Mouse (Mus musculus): ENCODE results near the gene Olfr311. TPM values are rescaled to one million over a fixed set of nuclear protein-coding genes. Genes with fewer than 3 reads are reported as not detected.
A peak's percentile ranks its signal among the peaks of the same experiment; 100 is the strongest.
"Not testable (repeated sequence)": the region's sequence is repeated elsewhere in the genome, so short reads cannot be mapped to it uniquely, and the experiment has no call there.

Gene Olfr311
- polyA plus RNA-seq, 1 experiment = not detected

GRCm38 (mm10) chr11:58815676-58816075 is 23.4 kb upstream of the Olfr311 start:
- Histone ChIP-seq H3K36me3 (ENCODE audit: control insufficient read depth, insufficient read depth, low read length, poor library complexity, severe bottlenecking) (no peaks in the 10 kb centered on the region), H3K4me1 (ENCODE audit: control insufficient read depth, insufficient read depth, low read length) (no peaks in the 10 kb centered on the region)
- TF ChIP-seq POLR2A (IDR thresholded peaks at IDR 0.05; ENCODE audit: insufficient read depth, low read length) (no peak), EP300 (IDR thresholded peaks at IDR 0.05; ENCODE audit: insufficient read depth, low read depth, low read length) (no peak), CTCF (IDR thresholded peaks at IDR 0.05; ENCODE audit: low read depth, low read length) (no peak)

GRCm38 (mm10) chr11:58828937-58829336 is 10.1 kb upstream of the Olfr311 start, which contains the start of gene Olfr312:
Olfr312 (plus strand) TSS chr11:58829237.
- H3K9me3 ChIP-seq (replicated peaks; ENCODE audit: control insufficient read depth, insufficient read depth, low read length, poor library complexity, severe bottlenecking); H3K4me1 ChIP-seq (ENCODE audit: control insufficient read depth, insufficient read depth, low read length); H3K36me3 ChIP-seq (ENCODE audit: control insufficient read depth, insufficient read depth, low read length, poor library complexity, severe bottlenecking); H3K4me3 ChIP-seq (ENCODE audit: low read depth, low read length); H3K9ac ChIP-seq (ENCODE audit: low read depth, poor library complexity, severe bottlenecking); H3K27ac ChIP-seq (ENCODE audit: insufficient read depth, low read length); H3K27me3 ChIP-seq (ENCODE audit: control insufficient read depth, insufficient read depth, low read length, poor library complexity, severe bottlenecking): not testable (repeated sequence)

More at GRCm38 (mm10) chr11:58815676-58816075, 23.4 kb upstream of the Olfr311 start:
- Histone ChIP-seq H3K4me3 (ENCODE audit: low read depth, low read length) (no peak overlapping the region), H3K9me3 (replicated peaks; ENCODE audit: control insufficient read depth, insufficient read depth, low read length, poor library complexity, severe bottlenecking) (no peaks in the 10 kb centered on the region; the same call in 1 of the 2 replicates), H3K27ac (ENCODE audit: insufficient read depth, low read length) (no peak overlapping the region), H3K9ac (ENCODE audit: low read depth, poor library complexity, severe bottlenecking) (no peak overlapping the region), H3K27me3 (ENCODE audit: control insufficient read depth, insufficient read depth, low read length, poor library complexity, severe bottlenecking) (no peaks in the 10 kb centered on the region)

GRCm38 (mm10) chr11:58829764-58830163 is 9.3 kb upstream of the Olfr311 start:
- Histone ChIP-seq H3K27ac (ENCODE audit: insufficient read depth, low read length) (no peak overlapping the region), H3K9ac (ENCODE audit: low read depth, poor library complexity, severe bottlenecking) (no peak overlapping the region), H3K4me3 (ENCODE audit: low read depth, low read length) (no peak overlapping the region), H3K27me3 (ENCODE audit: control insufficient read depth, insufficient read depth, low read length, poor library complexity, severe bottlenecking) (no peaks in the 10 kb centered on the region), H3K36me3 (ENCODE audit: control insufficient read depth, insufficient read depth, low read length, poor library complexity, severe bottlenecking) (no peaks in the 10 kb centered on the region), H3K4me1 (ENCODE audit: control insufficient read depth, insufficient read depth, low read length) (no peaks in the 10 kb centered on the region), H3K9me3 (replicated peaks; ENCODE audit: control insufficient read depth, insufficient read depth, low read length, poor library complexity, severe bottlenecking) (no peaks in the 10 kb centered on the region)
- no peak for TF ChIP-seq CTCF (IDR thresholded peaks at IDR 0.05; ENCODE audit: low read depth, low read length)
- TF ChIP-seq EP300 (IDR thresholded peaks at IDR 0.05; ENCODE audit: insufficient read depth, low read depth, low read length) = no peak
- no peak for TF ChIP-seq POLR2A (IDR thresholded peaks at IDR 0.05; ENCODE audit: insufficient read depth, low read length)

- not testable (repeated sequence) for H3K27ac ChIP-seq (ENCODE audit: insufficient read depth, low read length); H3K4me1 ChIP-seq (ENCODE audit: control insufficient read depth, insufficient read depth, low read length); H3K9ac ChIP-seq (ENCODE audit: low read depth, poor library complexity, severe bottlenecking); H3K9me3 ChIP-seq (replicated peaks; ENCODE audit: control insufficient read depth, insufficient read depth, low read length, poor library complexity, severe bottlenecking); H3K36me3 ChIP-seq (ENCODE audit: control insufficient read depth, insufficient read depth, low read length, poor library complexity, severe bottlenecking); H3K27me3 ChIP-seq (ENCODE audit: control insufficient read depth, insufficient read depth, low read length, poor library complexity, severe bottlenecking); H3K4me3 ChIP-seq (ENCODE audit: low read depth, low read length)
These were observed 6.5 kb upstream of the Olfr311 start for GRCm38 (mm10) chr11:58832541-58832940.

GRCm38 (mm10) chr11:58846919-58847461 is 7.9 kb downstream of the Olfr311 start, which contains the start of gene Gm12258:
Gm12258 (plus strand) TSS chr11:58847158.
- Histone ChIP-seq H3K27ac (ENCODE audit: insufficient read depth, low read length) (no peak within 1 kb of the TSS), H3K4me1 (ENCODE audit: control insufficient read depth, insufficient read depth, low read length) (no peaks in the 10 kb centered on the region), H3K9ac (ENCODE audit: low read depth, poor library complexity, severe bottlenecking) (peak within 1 kb of the TSS; percentile 72), H3K27me3 (ENCODE audit: control insufficient read depth, insufficient read depth, low read length, poor library complexity, severe bottlenecking) (no peaks in the 10 kb centered on the region; the same call in 1 of the 2 replicates), H3K9me3 (replicated peaks; ENCODE audit: control insufficient read depth, insufficient read depth, low read length, poor library complexity, severe bottlenecking) (no peaks in the 10 kb centered on the region), H3K4me3 (ENCODE audit: low read depth, low read length) (peak within 1 kb of the TSS; percentile 95), H3K36me3 (ENCODE audit: control insufficient read depth, insufficient read depth, low read length, poor library complexity, severe bottlenecking) (no peaks in the 10 kb centered on the region)
- TF ChIP-seq POLR2A (IDR thresholded peaks at IDR 0.05; ENCODE audit: insufficient read depth, low read length) (no peak), EP300 (IDR thresholded peaks at IDR 0.05; ENCODE audit: insufficient read depth, low read depth, low read length) (no peak), CTCF (IDR thresholded peaks at IDR 0.05; ENCODE audit: low read depth, low read length) (no peak)

- TF ChIP-seq EP300 (IDR thresholded peaks at IDR 0.05; ENCODE audit: insufficient read depth, low read depth, low read length) = no peak
- no peak for TF ChIP-seq CTCF (IDR thresholded peaks at IDR 0.05; ENCODE audit: low read depth, low read length)
- TF ChIP-seq POLR2A (IDR thresholded peaks at IDR 0.05; ENCODE audit: insufficient read depth, low read length) = no peak
- Histone ChIP-seq H3K9ac (ENCODE audit: low read depth, poor library complexity, severe bottlenecking) (peak overlapping the region; percentile 72), H3K27me3 (ENCODE audit: control insufficient read depth, insufficient read depth, low read length, poor library complexity, severe bottlenecking) (no peaks in the 10 kb centered on the region; the same call in 1 of the 2 replicates), H3K9me3 (replicated peaks; ENCODE audit: control insufficient read depth, insufficient read depth, low read length, poor library complexity, severe bottlenecking) (no peaks in the 10 kb centered on the region), H3K4me1 (ENCODE audit: control insufficient read depth, insufficient read depth, low read length) (no peaks in the 10 kb centered on the region), H3K4me3 (ENCODE audit: low read depth, low read length) (peak overlapping the region; percentile 43; the same call in 1 of the 2 replicates), H3K36me3 (ENCODE audit: control insufficient read depth, insufficient read depth, low read length, poor library complexity, severe bottlenecking) (no peaks in the 10 kb centered on the region), H3K27ac (ENCODE audit: insufficient read depth, low read length) (no peak overlapping the region)
These were observed 8.6 kb downstream of the Olfr311 start for GRCm38 (mm10) chr11:58847636-58848035.

All from ES-Bruce4 (cell line).